Mouse (Mus musculus): ENCODE measurements at regions not wholly inside any gene's neighbourhood (a gene's known extent, or its start where the extent isn't known, plus 50 kb on each side); places are given as distances from the start of the nearest gene placed in this dataset.

DNA sequence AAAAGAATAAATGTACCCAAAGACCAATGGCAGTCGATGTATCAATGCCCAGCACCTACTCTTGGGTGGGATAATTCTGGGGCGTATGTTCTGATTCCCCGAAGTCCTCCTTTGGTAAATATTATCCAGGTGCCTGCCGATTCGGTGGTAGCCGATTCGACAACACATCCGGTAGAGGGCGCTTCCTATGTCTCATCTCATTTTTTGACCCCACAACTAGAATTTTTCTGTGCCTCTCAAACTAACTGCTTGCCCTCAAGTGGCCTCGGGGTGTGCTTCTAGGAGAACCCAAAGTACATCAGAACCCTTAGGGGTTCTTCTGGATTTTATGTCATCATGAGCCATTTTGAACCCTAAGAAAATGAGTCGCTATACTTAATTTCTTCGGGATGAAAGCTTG, 72.3 kb upstream of the Arid5b start:
- no peak for TF ChIP-seq GATA1 (IDR thresholded peaks at IDR 0.05; ENCODE audit: borderline replicate concordance, low read length)
- TF ChIP-seq FLI1 (IDR thresholded peaks at IDR 0.05; ENCODE audit: low read length), result no peak
